Mouse (Mus musculus) gastrocnemius, postnatal 25 days (tissue): Measurements from ENCODE around the gene Usp21. TPM values are rescaled to one million over a fixed set of nuclear protein-coding genes. Genes with fewer than 3 reads are reported as not detected.
A peak's percentile ranks its signal among the peaks of the same experiment; 100 is the strongest.
"Not testable (repeated sequence)": the region's sequence is repeated elsewhere in the genome, so short reads cannot be mapped to it uniquely, and the experiment has no call there.

Source experiments
- DNase-seq: peaks from one replicate; pipeline ENCODE4 v3.0.0; 2022
- long read RNA-seq, 2 experiments: library from polyadenylated mRNA; stranded (forward); transcript quantifications; one replicate each; pipeline ENCODE4 v2.0.0; 2021
- total RNA-seq, 2 experiments: library from RNA; stranded (reverse); gene quantifications; 1 replicate in 1 of 2; 2 replicates in 1 of 2; pipeline ENCODE4 v1.2.3; 2021

The Usp21 gene
- total RNA-seq = 10 to 100 TPM; 14.2 to 15.7 TPM
- long read RNA-seq, experiment 1, transcript Usp21-201 (13 exons, 2,219 nt) = major isoform, 6 of 16 reads
- long read RNA-seq, experiment 1, partial matches to known transcripts = 1 of 16 reads
- long read RNA-seq, experiment 1, other reads (novel, unspliced or antisense) = 6 of 16 reads
- long read RNA-seq, experiment 2, transcript Usp21-211 (2 exons, 2,706 nt) = major isoform, 6 of 12 reads
- long read RNA-seq, experiment 2, transcript Usp21-201 (13 exons, 2,219 nt) = minor isoform, 5 of 12 reads
- long read RNA-seq, experiment 2, partial matches to known transcripts = 1 of 12 reads
- long read RNA-seq, experiment 2, other reads (novel, unspliced or antisense) = 0 of 12 reads

DNA sequence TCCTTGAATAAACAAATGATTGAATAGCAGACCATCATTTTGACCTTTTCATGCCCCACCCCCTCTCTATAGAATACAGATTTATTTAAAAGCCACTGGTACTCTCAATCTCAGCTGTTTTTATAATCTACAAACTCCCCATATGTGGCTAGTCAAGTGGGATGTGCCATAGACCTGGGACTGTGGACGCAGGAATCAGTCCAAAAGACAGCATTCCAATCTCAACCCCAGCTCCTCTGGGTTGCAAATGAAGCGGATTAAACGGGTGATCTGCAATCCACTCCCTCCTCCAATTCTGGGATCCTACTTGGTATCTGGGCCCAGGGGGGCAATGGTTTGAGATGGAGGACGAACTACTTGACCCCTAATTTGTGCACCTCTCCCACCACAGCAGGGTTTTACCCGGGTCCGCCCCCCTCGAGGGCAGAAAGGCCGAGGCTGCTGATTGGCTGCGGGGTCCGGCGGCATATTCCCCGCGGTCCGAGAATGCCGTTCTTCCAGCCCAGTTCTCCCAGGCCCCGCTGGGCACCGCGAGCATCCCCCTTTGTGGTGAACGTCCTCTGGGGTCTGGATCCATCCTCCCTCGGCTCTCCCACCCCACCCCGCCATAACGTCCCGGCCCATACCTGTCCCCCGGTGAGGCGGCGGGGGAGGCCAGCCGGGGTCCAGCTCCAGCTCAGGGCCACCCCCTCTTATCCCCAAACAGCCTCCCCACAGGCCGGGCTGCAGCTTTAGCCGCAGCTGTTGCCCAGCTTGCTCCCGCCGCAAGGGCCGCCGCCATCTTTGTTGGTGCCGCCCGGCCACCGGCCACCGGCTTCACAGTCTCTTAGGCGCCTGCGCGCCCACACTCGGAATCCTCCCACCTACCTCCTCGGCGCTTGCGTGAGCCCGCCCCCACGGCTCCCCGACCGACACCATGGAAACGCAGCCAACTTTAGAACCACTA, at the start of gene Usp21:
Gene Usp21, minus strand, starts transcription at position 856 of the 946 bp plus-strand sequence.
- peak; percentile 92 for DNase-seq

DNA sequence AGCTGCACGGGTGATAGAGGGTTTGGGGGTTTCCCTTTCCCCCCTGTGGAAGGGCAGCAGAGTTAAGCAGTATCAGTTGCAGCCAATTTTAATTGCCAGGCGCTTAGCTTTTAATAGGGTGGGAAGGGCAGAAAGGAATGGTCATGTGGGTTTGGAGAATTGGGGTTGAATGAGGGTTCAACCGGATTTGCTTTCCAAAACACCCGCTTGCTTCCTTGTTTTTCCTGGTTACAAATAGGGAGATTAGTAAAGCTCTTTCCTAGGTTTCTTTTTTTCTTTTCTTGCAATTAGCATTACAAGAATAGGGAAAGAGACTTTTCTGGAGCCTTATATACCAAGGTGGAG, 42.4 kb upstream of the Usp21 start:
- DNase-seq = no peak

DNA sequence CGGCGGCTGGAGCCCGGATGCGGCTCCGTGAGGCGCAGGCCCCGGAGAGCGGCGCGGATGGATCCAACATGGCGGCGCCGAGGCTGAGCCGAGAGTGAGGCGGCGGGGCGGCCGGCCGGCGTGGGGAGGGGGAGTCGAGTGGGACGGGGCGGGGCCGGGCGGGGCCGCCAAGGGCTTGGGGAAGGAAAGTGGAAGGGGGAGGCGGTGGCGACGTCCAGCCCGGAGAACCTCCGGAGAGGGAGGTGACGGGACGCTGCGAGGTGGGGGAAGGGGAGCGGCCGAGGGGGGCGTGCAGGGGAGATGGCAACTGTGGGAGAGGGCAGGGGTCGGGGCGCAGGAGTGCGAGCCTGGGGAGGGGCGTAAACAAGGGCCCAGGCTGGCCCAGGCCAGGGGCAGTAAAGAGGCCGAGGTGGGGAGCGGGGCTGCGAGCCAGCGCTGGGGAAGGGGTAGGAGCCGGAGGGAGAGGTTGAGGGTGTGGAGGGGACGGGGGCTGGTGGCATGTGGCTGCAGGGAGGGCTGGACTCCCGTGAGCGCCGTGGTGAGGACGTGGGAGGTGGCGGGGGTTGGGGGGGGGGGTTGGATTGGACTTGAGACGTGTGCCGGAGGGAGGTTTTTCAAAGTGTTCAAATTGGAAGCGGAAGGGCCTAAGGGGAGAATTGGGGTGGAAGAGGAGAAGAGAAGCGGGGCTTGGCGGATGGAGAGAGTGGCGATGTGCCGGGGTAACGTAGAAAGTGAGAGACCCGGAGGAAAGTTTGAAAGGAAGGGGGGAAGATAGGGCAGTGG, 41.8 kb upstream of the Usp21 start:
- no peak for DNase-seq

DNA sequence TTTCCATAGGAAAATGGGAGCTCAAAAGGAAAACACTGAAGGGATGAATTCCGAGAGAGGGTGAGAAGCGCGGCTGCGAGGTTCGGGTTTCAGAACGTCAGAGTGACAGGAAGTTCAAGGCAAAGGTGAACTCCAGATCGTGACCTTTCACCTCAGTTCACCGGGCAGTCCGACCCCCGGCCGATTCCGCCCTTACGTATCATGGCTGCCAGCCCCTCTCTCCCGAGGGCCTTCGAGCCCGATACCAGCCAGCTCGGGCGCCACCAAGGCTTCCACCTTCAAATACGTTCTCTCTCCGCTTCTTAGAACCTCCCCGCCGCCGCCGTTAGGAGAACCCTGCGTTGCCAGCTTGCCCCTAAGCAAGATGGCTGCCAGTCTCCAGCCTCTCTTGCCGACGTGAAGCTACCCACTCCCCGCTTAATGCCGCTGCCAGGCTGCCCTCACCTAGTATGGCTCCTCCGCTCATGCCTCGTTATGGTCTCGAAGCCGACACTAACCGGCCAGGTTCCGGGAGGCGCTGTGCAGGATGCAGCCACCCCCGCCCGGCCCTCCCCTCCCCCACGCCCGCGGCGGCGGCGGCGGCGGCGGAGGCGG, 41.1 kb upstream of the Usp21 start, which contains the start of gene Dedd:
Gene Dedd, plus strand, starts transcription at position 307 of the 594 bp plus-strand sequence.
- peak; percentile 92 for DNase-seq

DNA sequence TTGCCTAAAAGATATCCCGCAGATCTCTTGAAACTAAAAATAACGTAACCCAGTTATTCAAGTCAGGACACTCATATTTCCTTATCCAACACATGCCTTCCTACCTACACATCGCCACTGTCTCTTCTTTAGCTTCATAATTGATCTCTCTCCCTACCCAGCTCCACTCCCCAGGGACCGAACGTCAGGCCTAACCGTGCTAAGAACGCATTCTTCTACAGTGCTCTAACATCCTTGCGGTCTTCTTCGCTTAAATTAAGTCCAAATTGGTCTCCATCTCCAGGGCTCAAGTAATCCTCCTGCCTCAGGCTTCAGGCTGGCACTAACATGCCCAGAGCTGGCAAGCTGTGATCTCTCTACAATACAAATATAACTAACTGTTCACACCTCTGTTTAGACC, 40.5 kb upstream of the Usp21 start:
- no peak for DNase-seq

DNA sequence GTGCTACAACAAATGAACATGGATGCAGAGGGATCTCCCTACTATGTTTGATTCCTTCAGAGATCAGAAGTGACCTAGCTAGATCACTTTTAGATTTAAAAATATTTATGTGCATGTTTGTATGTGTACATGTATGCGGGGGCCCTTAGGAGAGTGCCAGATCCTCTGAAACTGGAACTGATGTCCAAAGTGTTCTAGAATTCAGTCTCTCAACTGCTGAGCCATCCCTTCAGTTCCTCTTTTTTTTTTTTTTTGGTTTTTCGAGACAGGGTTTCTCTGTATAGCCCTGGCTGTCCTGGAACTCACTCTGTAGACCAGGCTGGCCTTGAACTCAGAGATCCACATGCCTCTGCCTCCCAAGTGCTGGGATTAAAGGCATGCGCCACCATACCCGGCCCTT, 38.8 kb upstream of the Usp21 start:
- DNase-seq = not testable (repeated sequence)

DNA sequence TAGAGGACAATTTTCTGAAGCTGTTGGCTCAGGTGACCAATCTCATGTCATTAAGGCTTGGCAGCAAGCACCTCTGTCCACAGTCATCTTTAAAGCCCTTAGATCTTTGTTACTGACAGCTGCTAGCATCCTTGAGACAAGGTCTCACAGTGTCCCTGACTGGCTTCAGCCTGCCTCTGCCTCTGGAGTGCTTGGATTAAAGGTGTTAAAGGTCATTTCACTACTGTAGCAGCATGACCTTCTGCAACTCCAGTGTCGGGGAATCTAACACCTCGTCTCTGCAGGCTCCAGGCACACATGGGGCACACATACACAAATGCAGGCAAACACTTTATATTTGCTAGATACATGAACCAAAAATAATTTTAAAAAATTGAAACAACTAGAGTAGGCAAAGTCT, 37.8 kb upstream of the Usp21 start:
- DNase-seq = no peak

DNA sequence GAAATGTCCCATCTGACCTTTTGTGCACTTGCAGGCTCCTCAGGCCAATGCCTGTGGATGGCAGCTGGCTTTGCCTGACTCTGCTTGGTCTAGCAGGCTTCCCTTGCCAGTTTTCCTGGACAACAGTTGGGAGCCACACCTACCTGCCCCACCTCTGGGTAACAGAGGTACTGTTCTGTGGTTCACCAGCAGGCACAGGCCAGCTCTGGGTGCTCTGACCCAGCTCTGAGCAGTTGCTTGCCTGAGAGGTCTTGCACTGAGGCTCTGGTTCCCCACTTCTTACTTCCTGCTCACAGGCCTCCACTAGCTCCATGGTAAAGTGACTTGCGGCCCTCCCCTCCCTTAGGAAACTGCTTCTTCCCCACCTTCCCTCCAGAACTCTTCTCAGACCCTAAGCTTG, 34.2 kb upstream of the Usp21 start:
- DNase-seq = no peak

DNA sequence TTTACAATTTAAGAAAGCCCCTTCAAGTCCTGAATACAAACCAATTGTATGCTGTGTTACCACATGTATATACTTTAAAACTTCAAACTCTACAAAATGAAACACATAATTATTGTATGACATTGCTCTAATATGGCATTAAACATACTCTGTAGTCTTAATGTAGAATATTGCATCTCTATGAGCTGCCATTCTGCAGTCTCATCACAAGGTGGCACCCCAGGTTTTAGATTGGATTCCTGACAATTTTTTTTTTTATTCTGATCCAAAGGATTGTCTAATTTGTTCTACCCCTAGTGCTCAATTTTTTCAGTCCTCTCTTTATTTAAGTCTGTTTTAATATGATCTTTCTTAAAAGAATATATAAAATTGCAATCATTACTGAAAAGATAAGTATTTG, 33.6 kb upstream of the Usp21 start:
- DNase-seq = no peak

DNA sequence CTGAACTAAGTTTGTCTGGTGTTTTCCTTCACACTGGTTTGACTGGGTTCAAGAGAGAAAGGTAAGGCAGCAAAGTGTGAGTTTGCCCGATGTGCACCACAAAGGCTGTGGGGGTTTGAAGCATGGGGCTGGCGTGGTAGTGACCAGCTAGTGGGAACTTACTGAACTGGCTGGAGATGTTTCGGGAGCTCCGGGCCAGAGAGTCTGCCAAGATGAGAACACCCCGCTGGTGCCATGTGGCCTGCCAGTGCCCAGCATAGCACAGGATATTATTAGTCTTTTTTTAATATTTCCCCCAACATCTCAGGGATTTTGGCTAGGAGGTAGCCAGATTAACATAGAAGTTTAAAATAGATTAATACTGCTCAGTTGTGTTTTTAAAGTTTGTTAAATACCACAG, 32.4 kb upstream of the Usp21 start:
- DNase-seq = no peak

DNA sequence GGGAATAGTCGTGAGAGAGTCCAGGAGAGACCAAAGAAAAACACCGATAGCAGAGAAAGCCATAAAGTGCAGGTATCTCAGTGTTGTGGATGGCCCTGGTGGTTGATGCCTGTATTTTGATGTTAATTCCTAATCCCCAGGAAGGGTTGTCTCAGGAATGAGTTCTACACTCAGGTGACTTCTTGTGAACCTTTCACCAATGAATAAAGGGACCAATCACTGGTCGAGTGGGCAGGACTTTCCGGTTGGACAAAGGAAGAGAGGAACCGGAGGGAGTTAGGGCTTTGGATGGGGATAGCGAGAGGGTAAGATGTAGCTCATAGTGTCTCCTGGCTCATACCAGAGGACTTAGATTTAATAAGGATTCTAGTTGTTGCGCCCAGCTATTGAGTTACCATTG, 32.0 kb upstream of the Usp21 start:
- DNase-seq = no peak

DNA sequence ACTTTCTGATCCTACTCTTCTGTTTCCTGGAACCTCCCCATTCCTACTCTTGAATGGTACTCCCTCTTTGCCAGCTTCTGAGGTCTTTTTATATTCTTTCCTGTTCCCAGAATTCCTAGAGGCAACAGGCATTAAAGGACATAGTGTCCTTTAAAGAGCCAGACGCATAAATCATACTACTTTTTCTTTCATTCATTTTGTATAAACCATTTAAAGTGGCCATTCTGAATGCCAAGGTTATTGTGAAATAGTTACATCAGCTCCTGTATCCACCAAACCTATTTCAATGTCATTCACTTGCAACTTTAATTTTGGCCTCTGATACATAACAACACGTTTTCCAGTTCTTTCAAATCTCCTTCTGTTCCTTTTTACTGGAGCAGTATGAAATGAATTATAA, 21.5 kb upstream of the Usp21 start:
- no peak for DNase-seq

DNA sequence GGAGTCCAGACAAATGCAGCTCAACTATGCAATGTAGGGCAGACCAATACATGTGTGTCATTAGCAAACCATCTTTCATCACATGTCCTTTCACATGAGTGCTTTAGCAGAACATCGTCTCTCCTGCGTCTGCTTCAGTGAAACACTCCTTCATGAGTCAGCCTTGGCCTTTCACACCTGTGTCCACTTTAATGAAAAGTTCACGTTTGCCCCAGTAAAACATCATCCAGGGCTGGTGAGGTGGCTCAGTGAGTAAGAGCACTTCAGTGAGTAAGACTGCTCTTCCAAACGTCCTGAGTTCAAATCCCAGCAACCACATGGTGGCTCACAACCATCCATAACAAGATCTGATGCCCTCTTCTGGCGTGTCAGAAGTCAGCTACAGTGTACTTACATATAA, 18.4 kb upstream of the Usp21 start:
- DNase-seq = not testable (repeated sequence)

DNA sequence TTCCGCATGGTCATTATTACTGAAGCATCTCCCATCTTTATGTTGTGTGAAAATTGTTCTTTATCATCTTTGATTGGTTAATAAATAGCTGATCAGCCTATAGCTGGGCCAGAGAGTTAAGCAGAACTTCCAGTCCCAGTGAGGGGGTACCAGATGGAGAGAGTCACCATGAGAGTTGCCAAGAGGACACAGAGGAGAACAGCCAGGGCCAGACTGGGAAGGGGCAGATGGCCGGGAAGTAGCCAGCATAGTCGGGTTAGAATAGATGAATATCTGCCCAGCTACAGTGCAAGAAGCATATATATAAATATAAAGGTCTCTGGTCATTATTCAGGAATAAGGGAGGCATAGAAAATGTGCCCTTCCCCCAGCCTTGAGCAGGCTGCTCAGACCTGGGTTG, 10.4 kb upstream of the Usp21 start:
- DNase-seq = no peak

DNA sequence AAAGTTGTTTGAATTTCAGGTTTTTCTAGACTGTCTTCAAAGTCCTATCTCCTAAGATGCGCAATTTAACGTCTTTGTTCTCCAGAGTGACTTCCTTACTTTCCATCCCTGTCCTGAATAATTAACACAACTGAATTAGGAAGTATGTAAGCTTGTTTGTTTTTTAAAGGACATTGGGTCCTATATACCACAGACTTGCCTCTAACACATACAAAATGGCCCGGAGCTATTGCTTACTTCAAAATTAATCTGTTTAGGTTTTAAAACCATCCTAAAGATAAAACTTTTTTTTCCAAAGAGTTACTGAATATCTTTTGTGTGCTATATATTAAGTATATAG, 7.2 kb upstream of the Usp21 start:
- DNase-seq = no peak

DNA sequence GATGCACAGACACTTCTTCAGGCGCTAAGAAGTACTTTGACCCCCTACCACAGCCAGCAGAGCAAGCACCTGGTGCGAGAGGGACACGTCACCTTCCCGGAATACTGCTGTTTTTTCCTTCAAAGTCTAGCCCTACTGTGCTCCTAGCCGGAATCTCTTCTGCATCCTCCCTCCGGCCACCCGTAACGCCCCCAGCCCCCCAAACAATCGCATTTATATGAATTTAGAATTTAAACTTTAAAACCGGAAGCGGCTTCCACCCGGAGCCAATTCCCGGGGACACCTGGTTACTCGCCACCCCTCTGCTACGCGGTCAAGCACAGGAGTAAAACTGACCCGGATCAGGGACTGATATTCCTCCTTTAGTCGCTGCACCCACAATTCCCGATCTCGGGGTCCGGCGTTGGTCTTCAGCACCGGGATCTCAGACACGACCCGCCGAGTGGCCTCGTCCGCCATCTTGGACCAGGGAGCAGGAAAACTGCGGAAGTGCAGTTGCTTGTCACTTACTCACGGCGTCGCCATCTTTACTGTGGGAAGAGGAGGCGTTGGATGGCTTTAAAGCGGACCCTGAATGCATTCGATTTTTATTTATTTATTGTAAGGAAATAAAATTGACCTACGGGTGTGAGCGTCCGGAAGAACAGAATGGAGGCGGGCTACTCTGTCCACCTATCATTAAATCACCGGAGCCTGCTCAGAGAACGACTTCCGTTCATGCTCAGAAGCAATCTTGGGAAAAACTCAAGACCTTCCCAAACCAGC, 6.7 kb upstream of the Usp21 start, which contains the start of gene Ufc1:
Gene Ufc1, minus strand, starts transcription at position 727 of the 765 bp plus-strand sequence.
- DNase-seq = peak; percentile 80

DNA sequence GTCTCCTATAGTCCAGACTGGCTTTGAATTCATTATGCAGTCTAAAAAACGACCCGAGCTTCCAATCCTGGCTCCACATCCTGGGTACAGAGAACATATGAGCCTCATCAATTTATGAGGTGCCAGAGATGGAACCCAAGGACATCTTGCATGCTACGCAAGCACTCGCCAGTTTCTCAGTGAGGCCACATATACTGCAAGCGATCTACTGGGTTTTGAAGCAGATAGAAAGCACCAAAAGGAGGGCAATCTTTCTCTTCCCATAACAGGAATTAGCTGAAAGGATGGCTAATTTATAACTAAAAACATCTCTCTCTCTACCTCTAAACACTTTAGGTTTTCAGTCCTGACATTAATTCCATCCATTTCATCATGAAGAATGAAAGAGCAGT, 6.1 kb upstream of the Usp21 start:
- DNase-seq = no peak

DNA sequence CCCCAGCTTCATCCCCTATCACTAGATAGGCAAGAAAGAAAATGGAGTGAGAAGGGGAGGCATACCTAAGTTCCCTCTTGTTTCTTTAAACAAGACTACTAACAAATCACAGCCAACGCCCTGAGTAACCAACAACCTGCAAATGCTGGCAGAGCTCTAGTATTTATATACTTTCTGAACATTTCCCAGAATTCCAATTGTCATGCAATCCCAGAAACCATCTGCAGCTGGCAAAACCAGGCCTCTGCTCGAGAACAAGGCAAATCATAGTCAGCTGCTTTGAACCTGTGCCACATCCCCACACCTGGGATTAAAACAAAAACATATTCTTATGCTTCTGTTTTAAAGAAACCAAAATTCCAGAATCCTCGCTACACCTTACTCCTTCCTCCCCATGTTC, 5.6 kb upstream of the Usp21 start:
- no peak for DNase-seq

DNA sequence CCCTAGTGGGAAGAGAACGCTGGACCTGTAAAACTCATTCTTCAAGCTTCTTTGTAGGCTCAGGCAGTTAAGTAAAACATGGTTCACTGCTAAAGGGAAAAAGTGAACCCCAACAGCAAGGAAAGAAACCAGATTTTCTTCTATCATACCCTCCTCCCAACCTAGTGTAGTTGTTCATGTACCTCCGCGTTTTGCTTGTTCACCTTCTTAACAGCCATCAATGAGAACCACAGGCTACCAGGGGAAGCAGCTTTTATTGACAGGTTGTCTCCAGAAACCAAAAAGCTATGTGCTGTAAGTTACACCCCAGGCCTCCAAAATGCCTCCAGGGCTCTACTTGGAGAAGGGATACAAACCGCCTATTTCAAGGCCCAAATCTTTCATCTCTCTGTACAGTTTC, 537 bp upstream of the Usp21 start:
- DNase-seq = no peak

DNA sequence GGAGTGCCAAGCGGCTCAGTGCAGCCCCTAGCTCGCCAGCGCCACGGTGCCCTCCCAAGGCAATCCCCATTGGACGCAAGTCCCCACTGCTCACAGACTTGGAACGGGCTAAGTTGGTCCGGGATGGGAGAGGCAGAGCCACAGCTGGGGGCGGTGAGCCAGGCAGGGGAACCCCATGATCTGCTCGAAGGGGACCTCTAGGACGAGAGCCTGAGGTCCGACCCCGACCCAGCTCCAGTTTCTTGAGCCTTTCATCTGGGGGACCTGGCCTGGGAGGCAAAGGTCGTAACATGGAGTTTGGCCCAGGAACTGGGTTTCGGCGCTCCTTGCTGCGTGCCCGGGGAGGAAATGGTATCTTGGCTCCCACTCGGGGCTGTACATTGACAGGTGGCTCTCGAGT, 1.3 kb downstream of the Usp21 start:
- DNase-seq = no peak

DNA sequence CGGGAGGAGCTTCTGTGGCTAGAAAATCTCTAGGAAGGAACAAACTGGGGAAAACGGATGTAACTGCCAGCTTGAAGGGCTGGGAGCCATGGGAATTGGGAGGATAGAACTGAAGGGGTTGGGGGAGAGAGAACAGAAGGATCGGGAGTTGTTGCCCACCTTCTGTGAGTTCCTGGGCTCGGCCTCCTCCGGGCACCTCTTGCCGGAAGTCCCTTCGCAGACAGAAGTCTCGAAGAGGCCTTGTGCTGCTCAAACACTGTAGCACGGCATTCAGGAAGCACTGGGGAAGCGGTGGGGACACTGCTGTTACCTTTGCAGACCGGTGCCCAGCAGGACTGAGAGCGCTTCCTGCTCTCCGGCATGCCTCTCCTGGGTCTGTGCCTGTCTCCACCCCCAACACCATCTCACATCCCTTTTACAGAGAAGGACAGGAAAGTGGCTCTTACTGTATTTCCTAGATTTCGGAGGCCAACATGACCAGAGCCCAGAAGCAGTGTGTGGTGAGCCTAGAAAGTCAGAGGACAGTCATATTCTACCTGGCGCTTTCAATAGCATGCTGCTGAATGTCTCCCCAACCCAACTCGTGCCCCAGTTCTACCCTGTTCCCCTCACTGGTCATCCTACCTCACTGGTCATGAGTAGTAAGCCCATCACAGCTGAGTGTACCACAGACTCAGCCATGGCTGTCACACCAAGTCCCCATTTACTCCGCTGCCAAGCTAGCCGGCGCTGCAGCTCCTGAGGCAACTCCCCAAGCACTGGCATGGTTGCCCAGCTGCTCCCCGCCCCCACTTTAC, 2.5 kb downstream of the Usp21 start:
- no peak for DNase-seq
